Mouse (Mus musculus) ES-Bruce4 (cell line): ENCODE measurements around the gene Otop2.

Source experiments
- CTCF ChIP-seq: IDR thresholded peaks from one replicate; pipeline ENCODE4 v1.8.1; 2011; ENCODE audit warnings: low read depth, low read length
- POLR2A ChIP-seq: IDR thresholded peaks from one replicate; pipeline ENCODE4 v1.8.1; 2011; ENCODE audit warnings: low read length; ENCODE audit not compliant: insufficient read depth

DNA sequence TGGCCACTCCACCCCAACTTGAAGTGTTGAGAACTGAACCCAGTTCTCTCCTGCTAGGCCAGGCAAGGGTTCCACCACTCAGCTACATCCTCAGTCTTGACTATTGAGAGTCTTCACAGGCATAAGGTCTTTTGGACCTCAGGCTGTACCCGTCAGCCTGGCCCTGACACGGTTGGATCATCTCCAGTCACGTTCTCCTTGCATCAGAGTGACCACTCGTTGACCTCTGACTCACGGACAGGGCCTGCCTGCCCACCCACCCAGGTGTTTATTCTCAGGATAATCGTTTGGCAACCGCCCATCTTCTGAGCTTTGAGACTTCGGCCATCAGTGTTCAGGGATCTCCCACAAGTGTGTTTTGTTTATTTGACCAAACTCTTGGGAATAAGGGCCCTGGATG, 3.8 kb upstream of the Otop2 start:
- TF ChIP-seq CTCF (no peak), POLR2A (no peak)
